Mouse (Mus musculus) stomach, embryonic 14.5 days (tissue): Measurements from ENCODE around the gene Rad54l2. TPM values are rescaled to one million over a fixed set of nuclear protein-coding genes. Genes with fewer than 3 reads are reported as not detected.

Experiments used
- ATAC-seq: fragments of 200-750 bp; cut with Nextera tagmentation; 2 replicates; pipeline ENCODE4 v1.8.0; 2017; ENCODE audit warnings: low read depth, moderate TSS enrichment; ENCODE audit not compliant: insufficient number of reproducible peaks, insufficient read depth, low FRiP score
- H3K27ac ChIP-seq: fragments of 300-500 bp; sonication (generic); 2 replicates; pipeline ENCODE4 v1.5.1; 2014; ENCODE audit warnings: mild to moderate bottlenecking, low read length, moderate library complexity, mixed read lengths
- H3K27me3 ChIP-seq: fragments of 300-500 bp; sonication (generic); 2 replicates; pipeline ENCODE4 v1.6.1; 2014; ENCODE audit warnings: low read length, control low read depth, mixed read lengths; ENCODE audit not compliant: control insufficient read depth, insufficient read depth
- H3K36me3 ChIP-seq: fragments of 300-500 bp; sonication (generic); 2 replicates; pipeline ENCODE4 v1.6.1; 2014; ENCODE audit warnings: mild to moderate bottlenecking, control low read depth, low read length, moderate library complexity, mixed read lengths; ENCODE audit not compliant: control insufficient read depth, insufficient read depth
- H3K4me1 ChIP-seq: fragments of 300-500 bp; sonication (generic); 2 replicates; pipeline ENCODE4 v1.6.1; 2014; ENCODE audit warnings: low read length, control low read depth, mixed read lengths; ENCODE audit not compliant: control insufficient read depth, insufficient read depth
- H3K4me2 ChIP-seq: fragments of 300-500 bp; sonication (generic); replicated peaks from 2 replicates; pipeline ENCODE4 v1.6.1; 2014; ENCODE audit warnings: low read depth, low read length, control low read depth
- H3K4me3 ChIP-seq: fragments of 300-500 bp; sonication (generic); 2 replicates; pipeline ENCODE4 v1.5.1; 2014; ENCODE audit warnings: low read depth, low read length, control low read depth
- H3K9ac ChIP-seq: fragments of 300-500 bp; sonication (generic); replicated peaks from 2 replicates; pipeline ENCODE4 v1.6.1; 2014; ENCODE audit warnings: low read depth, mild to moderate bottlenecking, control low read depth, low read length, moderate library complexity, mixed read lengths
- H3K9me3 ChIP-seq: fragments of 300-500 bp; sonication (generic); 2 replicates; pipeline ENCODE4 v1.6.1; 2016; ENCODE audit warnings: low read depth, low read length, control low read depth; ENCODE audit not compliant: control insufficient read depth
- WGBS: fragments of 180-500 bp; shearing (Covaris S2); extraction: QIAGEN DNeasy Blood & Tissue Kit; methylation state at CpG from one replicate; pipeline ENCODE4 v1.1.7; 2014; 5-methylcytosine and 5-hydroxymethylcytosine counted together
- polyA plus RNA-seq: library from polyadenylated mRNA; unstranded; fragments of >200 nt; fragmentation: Nextera tagmentation; extraction: Ambion mirVana; gene quantifications from 2 replicates; pipeline ENCODE4 v1.2.1, GENCODE M21; 2014

Gene Rad54l2
- polyA plus RNA-seq, 1 experiment from 2014 or later = 6.6 TPM

DNA sequence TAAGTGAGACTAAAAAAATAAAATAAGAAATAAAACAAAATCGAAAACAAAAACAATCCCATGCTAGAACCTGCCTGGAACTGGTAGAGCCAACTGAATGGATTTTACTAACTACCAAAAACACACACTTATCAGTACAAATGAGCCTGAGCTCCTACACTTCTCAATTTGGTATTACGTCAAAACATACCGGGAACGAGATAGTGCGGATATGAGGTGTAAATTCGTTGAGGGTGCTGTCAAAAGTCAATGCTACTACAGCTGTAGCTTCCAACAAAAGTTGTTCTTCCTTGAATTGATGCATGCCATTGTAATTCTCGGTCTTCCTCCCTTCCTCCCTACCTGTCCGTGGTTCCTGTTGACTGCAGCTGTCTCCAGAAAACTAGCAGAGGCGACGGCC lies 369 bp upstream of the Rad54l2 start:
- WGBS = 12% methylated on average over 10 of the region's 10 CpGs

GRCm38 (mm10) chr9:106787979-106788811 lies 799 bp downstream of the Rad54l2 start:
- WGBS = 6% methylated on average over 23 of the region's 23 CpGs
- Histone ChIP-seq H3K27me3 (no peaks in the 10 kb centered on the region), H3K27ac (peak overlapping the region; percentile 84), H3K4me2 (peak overlapping the region; percentile 57), H3K4me3 (peak overlapping the region; percentile 85), H3K9me3 (no peaks in the 10 kb centered on the region), H3K36me3 (no peaks in the 10 kb centered on the region), H3K4me1 (no peaks in the 10 kb centered on the region; the same call in 1 of the 2 replicates), H3K9ac (peak overlapping the region; percentile 89)
- no peak for ATAC-seq

More for the DNA sequence above, 369 bp upstream of the Rad54l2 start:
- Histone ChIP-seq H3K27ac (no peak overlapping the region), H3K4me1 (no peaks in the 10 kb centered on the region; the same call in 1 of the 2 replicates), H3K9me3 (no peaks in the 10 kb centered on the region), H3K36me3 (no peaks in the 10 kb centered on the region), H3K4me2 (peak overlapping the region; percentile 57), H3K9ac (no peak overlapping the region; the same call in 1 of the 2 replicates), H3K4me3 (peak overlapping the region; percentile 85), H3K27me3 (no peaks in the 10 kb centered on the region)
- 0 out of 2 replicates have a peak, but pooled peaks have one; percentile 15 for ATAC-seq

GRCm38 (mm10) chr9:106785206-106785605 lies 3.8 kb downstream of the Rad54l2 start:
- Histone ChIP-seq H3K4me3 (no peak overlapping the region), H3K27ac (no peak overlapping the region), H3K9me3 (no peaks in the 10 kb centered on the region), H3K4me2 (no peak overlapping the region), H3K4me1 (no peaks in the 10 kb centered on the region; the same call in 1 of the 2 replicates), H3K9ac (no peak overlapping the region), H3K36me3 (no peaks in the 10 kb centered on the region), H3K27me3 (no peaks in the 10 kb centered on the region)
- ATAC-seq = no peak
- 53% methylated on average over 3 of the region's 3 CpGs for WGBS

DNA sequence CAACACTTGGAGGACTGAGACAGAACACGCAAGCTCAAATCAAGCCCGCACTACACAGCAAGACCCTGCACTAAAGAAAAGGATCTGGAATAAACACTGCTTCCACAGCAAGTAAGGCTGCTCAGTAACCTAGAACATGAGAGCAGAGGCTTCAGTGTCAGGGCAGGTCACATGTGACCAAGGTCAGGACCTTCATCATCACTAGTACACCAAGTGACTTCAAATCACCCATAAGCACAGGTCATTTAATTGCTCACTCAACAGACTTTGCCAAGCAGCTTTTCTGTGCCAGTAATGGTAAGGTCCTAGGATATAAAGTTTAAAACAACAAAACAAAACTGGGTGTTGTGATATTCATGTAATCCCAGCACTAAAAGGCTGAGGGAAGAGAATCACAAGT lies 5.4 kb downstream of the Rad54l2 start:
- Histone ChIP-seq H3K4me1 (no peaks in the 10 kb centered on the region; the same call in 1 of the 2 replicates), H3K9ac (no peak overlapping the region), H3K4me2 (no peak overlapping the region), H3K36me3 (no peaks in the 10 kb centered on the region), H3K9me3 (no peaks in the 10 kb centered on the region), H3K4me3 (no peak overlapping the region), H3K27ac (no peak overlapping the region), H3K27me3 (no peaks in the 10 kb centered on the region)
- WGBS = 97% methylated on average over 2 of the region's 2 CpGs
- no peak for ATAC-seq

- Histone ChIP-seq H3K9me3 (no peaks in the 10 kb centered on the region), H3K9ac (no peak overlapping the region), H3K27ac (no peak overlapping the region), H3K4me3 (no peak overlapping the region), H3K4me2 (no peak overlapping the region), H3K4me1 (no peaks in the 10 kb centered on the region), H3K27me3 (no peaks in the 10 kb centered on the region), H3K36me3 (no peaks in the 10 kb centered on the region)
- WGBS = 86% methylated on average over 3 of the region's 3 CpGs
- ATAC-seq = no peak
Measured at GRCm38 (mm10) chr9:106780086-106780485, 8.9 kb downstream of the Rad54l2 start.

- no peak overlapping the region for H3K9ac ChIP-seq
- no peak for ATAC-seq
- no peaks in the 10 kb centered on the region for H3K4me1 ChIP-seq
- no peaks in the 10 kb centered on the region for H3K9me3 ChIP-seq
- no peak overlapping the region for H3K4me3 ChIP-seq
- H3K27me3 ChIP-seq = no peaks in the 10 kb centered on the region
- no peak overlapping the region for H3K4me2 ChIP-seq
- H3K27ac ChIP-seq = no peak overlapping the region
- 80% methylated on average over 4 of the region's 4 CpGs for WGBS
- H3K36me3 ChIP-seq = no peaks in the 10 kb centered on the region
Measured at GRCm38 (mm10) chr9:106778319-106778718, 10.7 kb downstream of the Rad54l2 start.

- Histone ChIP-seq H3K27ac (no peak overlapping the region), H3K27me3 (no peaks in the 10 kb centered on the region), H3K4me1 (no peaks in the 10 kb centered on the region), H3K36me3 (no peaks in the 10 kb centered on the region), H3K4me2 (no peak overlapping the region), H3K4me3 (no peak overlapping the region), H3K9me3 (no peaks in the 10 kb centered on the region), H3K9ac (no peak overlapping the region)
- no peak for ATAC-seq
- 81% methylated on average over 3 of the region's 3 CpGs for WGBS
Measured at GRCm38 (mm10) chr9:106777423-106777822, 11.6 kb downstream of the Rad54l2 start.

GRCm38 (mm10) chr9:106776116-106776515 lies 12.9 kb downstream of the Rad54l2 start:
- no peaks in the 10 kb centered on the region for H3K4me1 ChIP-seq
- no peaks in the 10 kb centered on the region for H3K9me3 ChIP-seq
- no peak overlapping the region for H3K27ac ChIP-seq
- no peak for ATAC-seq
- H3K36me3 ChIP-seq = no peaks in the 10 kb centered on the region
- no peak overlapping the region for H3K4me3 ChIP-seq
- H3K27me3 ChIP-seq = no peaks in the 10 kb centered on the region
- WGBS = 84% methylated on average over 1 of the region's 1 CpGs
- no peak overlapping the region for H3K9ac ChIP-seq
- no peak overlapping the region for H3K4me2 ChIP-seq
